Mouse (Mus musculus) spleen, postnatal 10 days (tissue): ENCODE data around the gene Prlr.

ENCODE experiments used
- DNase-seq, 2 experiments: peaks; one replicate each; pipeline ENCODE4 v3.0.0; 2021 to 2022; ENCODE audit warnings: low spot score in 2 of 2

Gene Prlr

DNA sequence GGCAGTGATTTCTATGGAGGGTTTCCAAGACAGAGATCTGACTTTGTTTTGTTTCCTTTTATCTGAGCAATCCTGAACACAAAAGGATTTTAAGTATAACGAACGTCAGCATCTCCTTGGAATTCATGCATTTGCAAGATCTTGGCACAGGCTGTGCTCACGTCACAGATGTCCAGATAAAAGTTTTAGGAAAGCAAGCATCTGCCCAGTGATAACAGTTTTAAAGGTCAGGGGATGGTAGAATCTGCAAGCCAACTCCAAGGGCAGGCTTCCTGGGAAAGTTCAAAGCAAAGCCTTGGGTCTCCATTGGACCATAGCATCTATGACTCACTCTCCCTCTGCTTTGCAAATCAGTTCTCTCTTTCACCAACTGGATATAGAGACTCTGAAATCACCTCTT is 153.6 kb downstream of the Prlr start:
- DNase-seq, result no peak

DNA sequence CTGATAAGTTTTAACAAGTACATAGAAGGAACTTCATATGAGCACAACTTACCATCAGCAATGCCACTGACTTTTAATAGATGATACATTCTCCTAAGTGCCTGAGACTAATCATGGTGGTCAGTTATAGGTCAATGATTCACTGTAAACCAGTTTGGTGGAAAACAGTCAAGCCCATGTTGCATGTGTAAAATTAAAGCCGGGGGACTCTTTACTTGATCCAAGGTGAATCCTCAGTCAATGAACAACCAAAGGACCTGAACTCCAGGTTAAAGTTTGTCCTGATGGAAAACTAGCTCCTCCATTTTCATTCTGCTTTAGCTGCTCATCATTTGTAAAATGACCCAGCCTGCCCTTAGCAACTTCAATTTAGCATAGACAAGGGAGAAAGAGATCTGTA is 155.5 kb downstream of the Prlr start:
- DNase-seq, result no peak

DNA sequence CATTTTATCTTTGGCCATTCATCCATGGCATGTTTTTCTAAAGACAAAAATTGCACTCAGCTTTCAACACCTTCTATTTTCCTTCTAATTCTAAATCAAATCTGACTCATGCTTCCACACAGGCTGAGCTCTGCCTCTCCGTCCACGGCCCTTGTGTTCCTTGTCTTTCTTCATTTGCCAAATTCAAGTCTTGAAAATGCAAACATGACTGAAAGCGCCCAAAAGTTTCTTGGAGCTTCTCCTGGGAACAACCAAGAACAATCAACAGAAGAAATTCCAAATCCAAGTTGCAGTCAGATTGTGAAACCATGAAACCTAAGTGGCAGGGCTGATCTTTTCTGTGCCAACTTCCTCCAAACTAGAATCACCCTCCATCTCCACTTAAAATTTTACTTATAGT is 161.6 kb downstream of the Prlr start:
- no peak for DNase-seq

DNA sequence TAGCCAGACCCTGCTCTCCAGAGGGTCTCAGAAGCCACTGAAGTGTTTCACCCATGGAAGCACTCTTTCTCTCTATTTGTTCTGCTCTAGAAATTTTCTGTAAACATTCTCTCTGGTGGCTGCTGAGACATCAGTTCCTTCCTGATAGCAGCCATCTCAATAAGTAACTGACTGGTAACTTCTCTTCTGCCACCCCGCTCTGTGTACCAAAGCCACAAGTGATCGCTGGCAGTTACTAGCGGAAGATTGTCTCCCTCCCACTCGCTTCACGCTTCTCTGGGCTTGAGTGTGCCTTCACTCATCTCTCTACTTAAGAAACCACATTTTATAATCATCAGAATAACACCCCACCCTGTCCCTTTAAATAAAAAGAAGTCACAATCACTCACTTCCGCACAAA is 170.0 kb downstream of the Prlr start:
- DNase-seq, result peak in 1 of 2 experiments; percentile 14

DNA sequence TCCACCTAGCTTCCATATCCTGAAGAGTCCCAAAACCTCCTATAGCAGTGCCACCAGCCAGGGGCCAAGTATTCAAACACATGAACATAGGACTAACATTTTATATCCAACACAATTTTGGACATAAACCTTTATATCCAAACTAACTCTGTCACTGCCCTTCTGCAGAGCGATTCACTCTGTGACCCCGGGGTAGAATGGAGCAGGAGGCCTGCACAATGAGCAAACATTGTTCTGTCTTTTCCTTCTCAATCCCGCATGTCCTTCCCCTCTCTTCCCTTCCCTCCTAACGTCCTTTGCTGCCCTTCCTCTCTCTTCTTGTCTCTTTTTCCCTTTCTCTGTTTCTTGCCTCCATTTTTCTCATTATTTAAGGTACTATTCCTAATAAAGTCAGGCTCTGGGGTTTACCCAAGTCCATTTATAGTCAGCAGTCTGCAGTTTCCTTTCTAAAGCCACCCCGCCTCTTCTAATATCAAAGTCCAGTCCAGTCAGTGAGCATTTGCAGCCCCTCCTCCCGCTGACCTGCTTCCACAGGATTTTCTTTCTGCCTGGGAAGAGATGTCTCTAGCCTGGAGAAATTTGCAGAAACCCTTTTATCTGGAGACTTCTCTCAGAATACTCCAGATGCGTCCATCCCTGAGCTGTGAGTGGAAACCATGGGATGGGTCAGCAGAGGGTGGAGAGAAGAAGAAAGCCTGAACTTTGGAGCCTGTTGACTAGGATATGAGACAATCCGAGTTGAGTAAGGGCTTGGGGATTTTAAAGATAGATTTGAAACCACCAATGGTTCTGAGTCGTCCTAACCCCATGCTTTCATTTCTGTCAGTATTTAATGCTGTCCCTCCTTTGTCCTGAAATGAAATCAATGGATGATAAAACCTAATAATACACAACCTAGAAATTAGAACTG is 181.3 kb downstream of the Prlr start, which contains the start of gene Agxt2:
Gene Agxt2, plus strand, starts transcription at position 494 of the 910 bp plus-strand sequence.
- DNase-seq, result no peak

DNA sequence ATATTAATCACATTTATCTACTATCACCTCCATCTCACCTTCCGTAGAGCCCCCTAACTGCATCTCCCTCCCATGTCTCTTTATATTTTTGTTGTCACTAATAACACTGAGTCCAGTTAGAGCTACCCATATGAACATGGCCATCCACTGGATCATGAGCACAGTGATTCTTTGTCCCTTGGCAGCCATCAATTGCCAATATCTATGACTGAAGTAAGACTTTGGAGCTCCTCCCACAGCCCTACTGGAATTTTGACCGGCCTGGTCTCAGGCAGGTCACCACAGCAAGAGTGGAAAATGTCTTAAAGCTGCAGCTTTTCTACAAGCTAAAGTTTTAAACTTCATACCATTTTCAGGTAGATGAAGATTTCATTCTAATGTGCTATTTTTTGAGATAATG is 189.3 kb downstream of the Prlr start:
- DNase-seq, result no peak

DNA sequence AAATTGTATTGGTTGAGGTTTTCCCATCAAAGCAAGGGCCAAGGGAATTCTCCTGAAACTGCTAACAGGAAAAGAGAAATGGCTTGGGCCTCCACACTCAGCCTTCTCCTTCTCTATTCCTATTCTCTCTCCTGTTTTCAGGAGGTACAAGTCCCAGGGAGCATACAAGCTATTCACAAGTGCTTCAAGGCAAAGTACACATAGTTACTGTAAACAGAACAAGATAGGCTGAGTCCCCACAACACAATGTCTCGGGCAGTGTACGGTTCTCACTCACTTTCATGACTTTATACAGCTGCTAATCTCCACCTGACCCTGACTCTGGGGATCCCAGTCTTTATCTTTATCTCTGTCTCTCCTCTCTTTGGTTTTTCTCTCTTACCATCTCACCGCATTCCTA is 198.4 kb downstream of the Prlr start:
- no peak for DNase-seq

DNA sequence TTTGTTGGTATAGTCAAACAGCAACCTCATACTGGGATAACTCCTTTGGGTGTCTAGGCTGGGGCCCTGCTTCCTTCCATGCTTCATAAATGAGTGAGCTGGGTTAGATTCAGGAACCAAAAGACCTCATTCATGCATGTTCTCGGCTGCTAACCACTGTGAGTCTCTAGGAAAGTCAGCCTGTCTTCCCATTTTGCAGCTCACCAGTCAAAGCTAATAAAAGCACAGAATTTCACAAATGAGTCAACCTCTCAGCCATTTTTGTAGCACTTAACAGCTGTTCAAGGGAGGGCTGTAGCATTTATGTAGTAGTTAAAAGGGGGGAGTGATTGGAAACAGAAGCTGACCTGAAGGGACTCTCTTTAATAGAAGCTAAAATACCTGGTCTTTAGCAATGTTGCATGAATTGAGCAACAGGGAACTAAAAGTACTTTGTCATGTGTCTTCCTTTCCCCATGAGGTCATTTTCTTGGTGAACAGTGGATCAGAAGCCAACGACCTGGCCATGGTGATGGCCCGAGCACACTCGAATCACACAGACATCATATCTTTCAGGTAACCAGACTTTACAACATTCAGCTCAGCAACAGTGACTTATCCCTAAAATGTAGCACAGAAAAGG is 201.4 kb downstream of the Prlr start:
- DNase-seq, result no peak

DNA sequence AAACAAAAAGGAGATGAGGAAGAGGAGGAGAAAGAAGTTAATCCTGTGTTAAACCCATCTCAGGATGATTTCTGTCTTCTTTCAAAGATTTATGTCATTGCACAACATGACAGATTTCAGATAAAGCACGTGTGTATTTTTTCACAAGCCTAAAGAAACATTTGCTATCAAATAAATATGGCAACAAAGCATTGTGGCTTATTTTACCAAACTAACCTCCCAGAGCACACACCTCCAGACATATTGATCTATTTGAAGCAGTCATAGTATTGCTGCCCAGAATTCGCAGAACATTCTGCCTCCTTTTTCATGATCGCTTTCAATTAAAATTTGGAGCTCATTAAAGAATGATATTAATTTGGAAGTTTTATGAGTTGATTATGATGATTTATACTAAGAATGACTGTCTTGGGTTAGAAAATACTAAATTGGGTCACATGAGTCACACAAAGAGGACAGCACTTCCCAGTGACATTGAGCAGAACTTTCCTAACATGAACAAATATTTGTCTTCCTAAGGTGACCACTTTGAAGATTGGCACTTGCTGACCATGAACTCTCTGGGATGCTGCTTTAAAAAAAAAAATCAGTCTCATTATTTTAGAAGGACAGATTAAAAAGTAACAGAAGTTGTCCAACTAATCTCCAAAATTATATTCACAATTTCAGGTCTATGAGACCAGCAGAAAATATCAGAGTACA is 202.9 kb downstream of the Prlr start:
- DNase-seq, result no peak

DNA sequence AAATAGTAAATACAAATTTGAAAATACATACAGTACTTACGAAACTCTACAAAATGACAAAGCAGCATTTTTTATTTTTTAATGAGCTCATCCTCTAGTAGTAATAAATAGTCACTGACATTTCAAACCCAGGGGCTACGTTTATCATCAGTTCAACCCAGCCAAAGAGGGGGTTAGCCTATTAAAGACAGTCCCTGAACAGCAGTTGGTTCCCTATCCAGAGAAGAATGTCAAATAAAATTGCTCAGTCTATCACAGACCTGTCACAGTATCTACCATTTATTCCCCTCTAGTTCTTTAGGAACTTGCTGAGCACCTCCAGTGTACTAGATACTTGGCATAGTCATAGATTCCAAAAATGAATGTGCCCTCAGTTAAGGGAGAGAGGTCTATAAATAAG is 210.2 kb downstream of the Prlr start:
- DNase-seq, result no peak
